Mouse (Mus musculus): ENCODE results near the gene Odf3b. TPM values are rescaled to one million over a fixed set of nuclear protein-coding genes. Genes with fewer than 3 reads are reported as not detected.

Gene Odf3b
- polyA plus RNA-seq, 1 experiment, result not detected

GRCm38 (mm10) chr15:89355241-89356187 lies 23.6 kb downstream of the Odf3b start, which contains the start of the genes Lmf2 and Ncaph2:
Lmf2 (minus strand) TSS chr15:89355659.
Ncaph2 (plus strand) TSS chr15:89355719.
- TF ChIP-seq FOSL1 (IDR thresholded peaks at IDR 0.05; ENCODE audit: insufficient read depth, low read length, poor library complexity, severe bottlenecking), result no peak
- TF ChIP-seq MYOD1 (IDR thresholded peaks at IDR 0.05; ENCODE audit: control insufficient read depth, insufficient read length, low read depth), result no peak
- TF ChIP-seq CEBPB (IDR thresholded peaks at IDR 0.05; ENCODE audit: low read depth), result no peak
- TF ChIP-seq CTCF (IDR thresholded peaks at IDR 0.05; ENCODE audit: control insufficient read depth, insufficient read depth, insufficient read length), result no peak
- TF ChIP-seq MAX (IDR thresholded peaks at IDR 0.05), result no peak
- TF ChIP-seq MYOG (IDR thresholded peaks at IDR 0.05; ENCODE audit: control insufficient read depth, extremely low read depth, insufficient read length), result no peak
- TF ChIP-seq USF1 (IDR thresholded peaks at IDR 0.05; ENCODE audit: low read depth), result no peak
- Histone ChIP-seq H3K27me3 (ENCODE audit: control insufficient read depth, insufficient read depth, insufficient read length) (no peaks in the 10 kb centered on the region), H3ac (ENCODE audit: control insufficient read depth, insufficient read length, low read depth) (peak within 1 kb of the TSS; percentile 87), H3K4me3 (ENCODE audit: insufficient read depth, poor library complexity, severe bottlenecking) (peak within 1 kb of the TSS; percentile 94), H3K79me2 (ENCODE audit: control insufficient read depth, insufficient read depth) (peaks cover 80% of the 10 kb centered on the region), H3K36me3 (ENCODE audit: control insufficient read depth, insufficient read depth) (peaks cover 61% of the 10 kb centered on the region), H3K79me3 (ENCODE audit: low read depth) (peaks cover 58% of the 10 kb centered on the region)

GRCm38 (mm10) chr15:89354455-89354854 lies 24.6 kb downstream of the Odf3b start:
- peaks cover 61% of the 10 kb centered on the region for H3K36me3 ChIP-seq (ENCODE audit: control insufficient read depth, insufficient read depth)
- H3K79me3 ChIP-seq (ENCODE audit: low read depth), result peaks cover 47% of the 10 kb centered on the region
- H3ac ChIP-seq (ENCODE audit: control insufficient read depth, insufficient read length, low read depth), result peak overlapping the region; percentile 87
- no peaks in the 10 kb centered on the region for H3K27me3 ChIP-seq (ENCODE audit: control insufficient read depth, insufficient read depth, insufficient read length)
- TF ChIP-seq MYOD1 (IDR thresholded peaks at IDR 0.05; ENCODE audit: control insufficient read depth, insufficient read length, low read depth), result no peak
- TF ChIP-seq MAX (IDR thresholded peaks at IDR 0.05), result no peak
- no peak for TF ChIP-seq MYOG (IDR thresholded peaks at IDR 0.05; ENCODE audit: control insufficient read depth, extremely low read depth, insufficient read length)
- peak overlapping the region; percentile 94 for H3K4me3 ChIP-seq (ENCODE audit: insufficient read depth, poor library complexity, severe bottlenecking)
- peaks cover 70% of the 10 kb centered on the region for H3K79me2 ChIP-seq (ENCODE audit: control insufficient read depth, insufficient read depth)

GRCm38 (mm10) chr15:89353837-89354236 lies 25.2 kb downstream of the Odf3b start:
- peaks cover 63% of the 10 kb centered on the region for H3K79me2 ChIP-seq (ENCODE audit: control insufficient read depth, insufficient read depth)
- peaks cover 42% of the 10 kb centered on the region for H3K79me3 ChIP-seq (ENCODE audit: low read depth)
- H3K36me3 ChIP-seq (ENCODE audit: control insufficient read depth, insufficient read depth), result peaks cover 65% of the 10 kb centered on the region
- peak overlapping the region; percentile 44 for H3ac ChIP-seq (ENCODE audit: control insufficient read depth, insufficient read length, low read depth)
- peak overlapping the region; percentile 94 for H3K4me3 ChIP-seq (ENCODE audit: insufficient read depth, poor library complexity, severe bottlenecking)
- TF ChIP-seq MAX (IDR thresholded peaks at IDR 0.05), result no peak
- H3K27me3 ChIP-seq (ENCODE audit: control insufficient read depth, insufficient read depth, insufficient read length), result no peaks in the 10 kb centered on the region

GRCm38 (mm10) chr15:89352795-89353194 lies 26.3 kb downstream of the Odf3b start:
- H3K79me2 ChIP-seq (ENCODE audit: control insufficient read depth, insufficient read depth), result peaks cover 53% of the 10 kb centered on the region

GRCm38 (mm10) chr15:89352054-89352453 lies 27.0 kb downstream of the Odf3b start:
- H3K79me2 ChIP-seq (ENCODE audit: control insufficient read depth, insufficient read depth), result peaks cover 46% of the 10 kb centered on the region
- H3ac ChIP-seq (ENCODE audit: control insufficient read depth, insufficient read length, low read depth), result no peak overlapping the region
- no peak overlapping the region for H3K4me3 ChIP-seq (ENCODE audit: insufficient read depth, poor library complexity, severe bottlenecking)
- peaks cover 24% of the 10 kb centered on the region for H3K79me3 ChIP-seq (ENCODE audit: low read depth)
- no peaks in the 10 kb centered on the region for H3K27me3 ChIP-seq (ENCODE audit: control insufficient read depth, insufficient read depth, insufficient read length)
- no peak for TF ChIP-seq CEBPB (IDR thresholded peaks at IDR 0.05; ENCODE audit: low read depth)
- no peak for TF ChIP-seq MYOD1 (IDR thresholded peaks at IDR 0.05; ENCODE audit: control insufficient read depth, insufficient read length, low read depth)
- TF ChIP-seq FOSL1 (IDR thresholded peaks at IDR 0.05; ENCODE audit: insufficient read depth, low read length, poor library complexity, severe bottlenecking), result no peak
- no peak for TF ChIP-seq CTCF (IDR thresholded peaks at IDR 0.05; ENCODE audit: control insufficient read depth, insufficient read depth, insufficient read length)
- no peak for TF ChIP-seq USF1 (IDR thresholded peaks at IDR 0.05; ENCODE audit: low read depth)
- TF ChIP-seq MYOG (IDR thresholded peaks at IDR 0.05; ENCODE audit: control insufficient read depth, extremely low read depth, insufficient read length), result no peak
- H3K36me3 ChIP-seq (ENCODE audit: control insufficient read depth, insufficient read depth), result peaks cover 52% of the 10 kb centered on the region

More at GRCm38 (mm10) chr15:89352795-89353194, 26.3 kb downstream of the Odf3b start:
- no peaks in the 10 kb centered on the region for H3K27me3 ChIP-seq (ENCODE audit: control insufficient read depth, insufficient read depth, insufficient read length)
- peaks cover 54% of the 10 kb centered on the region for H3K36me3 ChIP-seq (ENCODE audit: control insufficient read depth, insufficient read depth)
- H3ac ChIP-seq (ENCODE audit: control insufficient read depth, insufficient read length, low read depth), result no peak overlapping the region
- no peak overlapping the region for H3K4me3 ChIP-seq (ENCODE audit: insufficient read depth, poor library complexity, severe bottlenecking)
- peaks cover 31% of the 10 kb centered on the region for H3K79me3 ChIP-seq (ENCODE audit: low read depth)
- no peak for TF ChIP-seq CTCF (IDR thresholded peaks at IDR 0.05; ENCODE audit: control insufficient read depth, insufficient read depth, insufficient read length)
- no peak for TF ChIP-seq FOSL1 (IDR thresholded peaks at IDR 0.05; ENCODE audit: insufficient read depth, low read length, poor library complexity, severe bottlenecking)
- no peak for TF ChIP-seq MYOD1 (IDR thresholded peaks at IDR 0.05; ENCODE audit: control insufficient read depth, insufficient read length, low read depth)
- no peak for TF ChIP-seq CEBPB (IDR thresholded peaks at IDR 0.05; ENCODE audit: low read depth)
- TF ChIP-seq MYOG (IDR thresholded peaks at IDR 0.05; ENCODE audit: control insufficient read depth, extremely low read depth, insufficient read length), result no peak
- no peak for TF ChIP-seq USF1 (IDR thresholded peaks at IDR 0.05; ENCODE audit: low read depth)
- TF ChIP-seq MAX (IDR thresholded peaks at IDR 0.05), result no peak

- H3K79me2 ChIP-seq (ENCODE audit: control insufficient read depth, insufficient read depth), result peaks cover 38% of the 10 kb centered on the region
- H3K27me3 ChIP-seq (ENCODE audit: control insufficient read depth, insufficient read depth, insufficient read length), result no peaks in the 10 kb centered on the region
- peaks cover 52% of the 10 kb centered on the region for H3K36me3 ChIP-seq (ENCODE audit: control insufficient read depth, insufficient read depth)
- H3K4me3 ChIP-seq (ENCODE audit: insufficient read depth, poor library complexity, severe bottlenecking), result no peak overlapping the region
- H3K79me3 ChIP-seq (ENCODE audit: low read depth), result peaks cover 19% of the 10 kb centered on the region
- no peak overlapping the region for H3ac ChIP-seq (ENCODE audit: control insufficient read depth, insufficient read length, low read depth)
- TF ChIP-seq MAX (IDR thresholded peaks at IDR 0.05), result no peak
- no peak for TF ChIP-seq CEBPB (IDR thresholded peaks at IDR 0.05; ENCODE audit: low read depth)
- no peak for TF ChIP-seq MYOD1 (IDR thresholded peaks at IDR 0.05; ENCODE audit: control insufficient read depth, insufficient read length, low read depth)
- no peak for TF ChIP-seq CTCF (IDR thresholded peaks at IDR 0.05; ENCODE audit: control insufficient read depth, insufficient read depth, insufficient read length)
- no peak for TF ChIP-seq FOSL1 (IDR thresholded peaks at IDR 0.05; ENCODE audit: insufficient read depth, low read length, poor library complexity, severe bottlenecking)
- TF ChIP-seq MYOG (IDR thresholded peaks at IDR 0.05; ENCODE audit: control insufficient read depth, extremely low read depth, insufficient read length), result no peak
- TF ChIP-seq USF1 (IDR thresholded peaks at IDR 0.05; ENCODE audit: low read depth), result no peak
Measured at GRCm38 (mm10) chr15:89351302-89351701, 27.8 kb downstream of the Odf3b start.

All from C2C12 (cell line).